Mouse (Mus musculus) embryonic facial prominence, embryonic 14.5 days (tissue): ENCODE data around the gene Atf3. TPM values are rescaled to one million over a fixed set of nuclear protein-coding genes. Genes with fewer than 3 reads are reported as not detected.

Experiments
- ATAC-seq: fragments of 200-750 bp; cut with Nextera tagmentation; 2 replicates; pipeline ENCODE4 v1.8.0; 2017; ENCODE audit warnings: low read depth, moderate number of reproducible peaks, moderate TSS enrichment
- DNase-seq: peaks from one replicate; pipeline ENCODE4 v3.0.0-alpha.2; 2015; ENCODE audit warnings: low spot score
- H3K27ac ChIP-seq: fragments of 300-500 bp; sonication (generic); replicated peaks from 2 replicates; pipeline ENCODE4 v1.5.1; 2014; ENCODE audit warnings: low read depth, mild to moderate bottlenecking, low read length, moderate library complexity
- H3K27me3 ChIP-seq: fragments of 300-500 bp; sonication (generic); replicated peaks from 2 replicates; pipeline ENCODE4 v1.6.1; 2014; ENCODE audit warnings: low read length; ENCODE audit not compliant: control insufficient read depth, insufficient read depth
- H3K36me3 ChIP-seq: fragments of 300-500 bp; sonication (generic); 2 replicates; pipeline ENCODE4 v1.6.1; 2014; ENCODE audit warnings: low read length, mixed read lengths; ENCODE audit not compliant: control insufficient read depth, insufficient read depth
- H3K4me1 ChIP-seq: fragments of 300-500 bp; sonication (generic); 2 replicates; pipeline ENCODE4 v1.6.1; 2014; ENCODE audit warnings: antibody characterized with exemption, low read length; ENCODE audit not compliant: control insufficient read depth, insufficient read depth
- H3K4me2 ChIP-seq: fragments of 300-500 bp; sonication (generic); 2 replicates; pipeline ENCODE4 v1.6.1; 2014; ENCODE audit warnings: low read depth, mild to moderate bottlenecking, low read length, moderate library complexity, mixed read lengths
- H3K4me3 ChIP-seq: fragments of 300-500 bp; sonication (generic); 2 replicates; pipeline ENCODE4 v1.5.1; 2014; ENCODE audit warnings: low read depth, mild to moderate bottlenecking, low read length
- H3K9ac ChIP-seq: fragments of 300-500 bp; sonication (generic); 2 replicates; pipeline ENCODE4 v1.6.1; 2014; ENCODE audit warnings: low read depth, mild to moderate bottlenecking, low read length, moderate library complexity, mixed read lengths
- H3K9me3 ChIP-seq: fragments of 300-500 bp; sonication (generic); 2 replicates; pipeline ENCODE4 v1.6.1; 2016; ENCODE audit warnings: low read length; ENCODE audit not compliant: control insufficient read depth
- WGBS: fragments of 180-500 bp; shearing (Covaris S2); extraction: QIAGEN DNeasy Blood & Tissue Kit; methylation state at CpG from one replicate; pipeline ENCODE4 v1.1.7; 2014; 5-methylcytosine and 5-hydroxymethylcytosine counted together
- polyA plus RNA-seq: library from polyadenylated mRNA; unstranded; fragments of >200 nt; fragmentation: Nextera tagmentation; extraction: Ambion mirVana; gene quantifications from 2 replicates; pipeline ENCODE4 v1.2.1, GENCODE M21; 2014

Gene Atf3
- polyA plus RNA-seq, 1 experiment from 2014 or later = 4.3 TPM

DNA sequence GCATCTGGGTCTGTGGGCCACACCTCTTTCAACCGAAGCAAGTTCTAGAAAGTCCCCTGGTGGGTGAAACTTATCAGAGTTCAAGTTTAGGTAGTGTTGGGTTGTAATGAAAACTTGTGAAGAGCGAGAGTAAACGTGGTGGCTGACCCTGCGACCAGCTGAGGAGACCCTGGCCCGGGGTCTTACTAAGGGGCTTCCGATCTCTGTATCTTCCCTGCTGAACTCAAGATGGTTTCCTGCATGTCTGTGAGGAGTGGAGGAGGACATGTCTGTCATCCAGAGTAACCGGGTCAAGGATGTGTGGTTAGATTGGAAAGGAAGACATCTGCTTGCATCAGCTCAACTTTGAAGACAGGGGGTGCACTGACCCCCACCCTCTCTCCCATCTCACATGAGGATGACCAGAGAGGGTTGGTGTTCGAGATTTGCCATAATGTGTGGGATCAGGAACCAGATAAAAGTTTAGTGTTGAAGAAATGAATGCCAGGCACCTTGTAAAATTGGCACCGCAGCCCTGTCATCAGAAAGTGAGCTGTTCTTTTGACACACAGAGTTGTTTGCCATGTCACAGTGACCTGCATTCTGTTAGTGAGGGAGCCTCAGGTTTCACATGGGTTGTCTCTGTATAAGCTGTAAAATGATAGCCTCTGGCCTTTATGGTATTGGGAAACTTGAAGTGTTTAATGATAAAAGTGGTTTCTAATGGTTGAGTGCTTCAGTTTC lies 7.3 kb upstream of the Atf3 start:
- ATAC-seq (peak; percentile 17; the same call in 1 of the 2 replicates), DNase-seq (no peak)
- 45% methylated on average over 9 of the region's 9 CpGs for WGBS
- no peaks in the 10 kb centered on the region for H3K36me3 ChIP-seq
- H3K27me3 ChIP-seq = no peaks in the 10 kb centered on the region
- H3K9ac ChIP-seq = peak overlapping the region; percentile 93
- H3K4me1 ChIP-seq = peaks cover 4% of the 10 kb centered on the region; the same call in 1 of the 2 replicates
- H3K27ac ChIP-seq = peak overlapping the region; percentile 80; the same call in 1 of the 2 replicates
- H3K4me2 ChIP-seq = peak overlapping the region; percentile 92
- H3K9me3 ChIP-seq = no peaks in the 10 kb centered on the region
- peak overlapping the region; percentile 74 for H3K4me3 ChIP-seq

DNA sequence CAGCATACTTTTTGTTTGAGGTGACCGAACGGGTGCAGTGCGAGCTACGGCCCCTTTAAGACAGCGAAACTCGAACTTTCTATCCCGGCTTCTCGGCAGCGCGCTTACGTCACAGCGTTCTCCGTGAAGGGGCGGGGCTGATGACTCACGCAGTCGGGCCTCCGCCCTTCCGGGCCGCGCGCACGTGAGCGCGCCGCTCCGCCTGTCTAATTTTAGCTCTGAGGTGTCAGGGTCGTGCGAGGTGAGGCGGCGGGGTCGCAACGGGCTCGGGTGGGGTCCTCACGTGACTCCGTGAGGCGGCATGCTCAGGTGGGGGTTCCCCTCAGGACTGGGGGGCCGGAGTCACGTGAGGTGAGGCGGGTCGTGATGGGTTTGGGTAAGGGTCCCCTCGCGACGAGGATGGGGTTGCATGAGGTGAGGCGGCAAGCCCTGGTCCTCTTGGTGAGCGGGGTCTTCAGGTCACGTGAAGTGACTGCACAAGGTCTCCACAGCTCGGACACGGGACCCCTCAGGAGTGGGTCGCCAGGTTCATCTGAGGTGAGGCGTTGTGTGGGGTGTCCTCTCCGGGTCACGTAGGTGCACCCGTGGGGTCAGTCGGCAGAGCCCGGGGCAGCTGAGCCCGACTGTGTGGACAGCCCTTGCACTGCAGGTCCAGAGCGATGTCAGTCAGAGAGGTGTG lies 6.6 kb upstream of the Atf3 start:
- under 1% methylated on average over 56 of the region's 57 CpGs for WGBS
- peak overlapping the region; percentile 93 for H3K9ac ChIP-seq
- peak overlapping the region; percentile 74 for H3K4me3 ChIP-seq
- DNase-seq (peak; percentile 96), ATAC-seq (peak; percentile 88)
- H3K4me1 ChIP-seq = peaks cover 4% of the 10 kb centered on the region; the same call in 1 of the 2 replicates
- no peaks in the 10 kb centered on the region for H3K9me3 ChIP-seq
- peak overlapping the region; percentile 80 for H3K27ac ChIP-seq
- no peaks in the 10 kb centered on the region for H3K36me3 ChIP-seq
- peak overlapping the region; percentile 92 for H3K4me2 ChIP-seq
- no peaks in the 10 kb centered on the region for H3K27me3 ChIP-seq

DNA sequence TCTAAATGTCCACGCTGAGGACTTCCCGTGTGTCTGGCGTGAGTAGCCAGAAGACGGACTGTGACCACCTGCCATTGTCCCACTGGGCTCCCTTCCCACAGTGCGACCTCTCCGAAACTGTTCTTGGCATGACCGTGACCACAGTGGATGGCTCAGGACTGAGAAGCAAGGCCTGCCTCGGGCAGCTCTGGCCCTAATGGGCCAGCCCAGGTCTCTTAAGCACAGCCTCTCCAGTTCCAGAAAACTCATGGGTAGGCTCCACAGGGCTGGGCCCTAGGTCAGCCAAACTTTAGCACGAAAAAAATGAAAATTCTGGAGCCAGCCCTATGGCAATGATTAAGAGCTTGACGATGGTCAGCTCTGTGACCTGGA lies 6.1 kb upstream of the Atf3 start:
- H3K27me3 ChIP-seq = no peaks in the 10 kb centered on the region

DNA sequence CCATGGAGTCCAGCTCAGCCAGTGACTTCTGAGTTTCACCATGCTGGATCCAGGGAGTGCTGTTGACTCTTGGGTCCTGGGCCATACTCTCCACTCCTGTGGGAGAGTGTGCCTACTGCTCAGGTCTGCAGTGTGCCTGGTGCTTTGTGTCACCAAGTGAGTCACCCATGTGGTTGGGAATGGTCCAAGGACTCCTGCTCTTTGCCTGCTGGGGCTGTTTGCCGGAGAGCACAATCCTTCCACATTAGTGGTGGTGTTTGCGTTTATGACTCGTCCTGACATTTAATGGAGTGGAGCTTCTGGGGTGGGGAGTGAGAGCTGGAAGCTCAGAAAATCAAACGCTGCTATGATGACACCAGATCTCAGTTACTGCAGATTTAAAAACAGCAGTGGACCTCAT lies 4.2 kb upstream of the Atf3 start:
- Histone ChIP-seq H3K4me1 (peaks cover 4% of the 10 kb centered on the region; the same call in 1 of the 2 replicates), H3K9me3 (no peaks in the 10 kb centered on the region), H3K4me3 (no peak overlapping the region), H3K27ac (no peak overlapping the region), H3K4me2 (no peak overlapping the region), H3K9ac (no peak overlapping the region), H3K27me3 (no peaks in the 10 kb centered on the region), H3K36me3 (no peaks in the 10 kb centered on the region)
- WGBS = 76% methylated on average over 4 of the region's 4 CpGs
- DNase-seq (no peak), ATAC-seq (no peak)

More for the DNA sequence above, 6.1 kb upstream of the Atf3 start:
- H3K36me3 ChIP-seq = no peaks in the 10 kb centered on the region
- H3K4me2 ChIP-seq = peak overlapping the region; percentile 92
- H3K4me3 ChIP-seq = peak overlapping the region; percentile 74
- peaks cover 4% of the 10 kb centered on the region; the same call in 1 of the 2 replicates for H3K4me1 ChIP-seq
- ATAC-seq (peak; percentile 80), DNase-seq (no peak)
- 45% methylated on average over 10 of the region's 10 CpGs for WGBS
- no peaks in the 10 kb centered on the region for H3K9me3 ChIP-seq
- peak overlapping the region; percentile 93 for H3K9ac ChIP-seq
- peak overlapping the region; percentile 80; the same call in 1 of the 2 replicates for H3K27ac ChIP-seq

DNA sequence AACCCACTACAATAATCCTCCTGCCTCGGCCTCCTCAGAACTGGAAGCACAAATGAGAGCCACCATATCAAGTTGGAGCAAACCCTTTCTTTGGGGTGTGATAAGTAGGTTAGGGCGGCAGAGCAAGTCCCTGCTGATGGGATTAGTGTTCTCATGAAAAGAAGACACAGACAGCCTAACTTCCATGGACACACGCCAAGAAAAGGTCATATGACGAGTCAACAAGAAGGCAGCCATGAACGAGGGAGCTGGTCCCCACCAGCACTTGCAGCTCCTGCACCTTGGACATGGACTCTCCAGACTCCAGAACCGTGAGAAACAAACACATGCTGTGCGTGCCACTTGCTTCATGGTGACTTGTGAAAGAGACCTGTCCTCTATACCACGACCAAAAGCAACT lies 2.7 kb upstream of the Atf3 start:
- 72% methylated on average over 8 of the region's 8 CpGs for WGBS
- no peaks in the 10 kb centered on the region for H3K27me3 ChIP-seq
- no peak for ATAC-seq

DNA sequence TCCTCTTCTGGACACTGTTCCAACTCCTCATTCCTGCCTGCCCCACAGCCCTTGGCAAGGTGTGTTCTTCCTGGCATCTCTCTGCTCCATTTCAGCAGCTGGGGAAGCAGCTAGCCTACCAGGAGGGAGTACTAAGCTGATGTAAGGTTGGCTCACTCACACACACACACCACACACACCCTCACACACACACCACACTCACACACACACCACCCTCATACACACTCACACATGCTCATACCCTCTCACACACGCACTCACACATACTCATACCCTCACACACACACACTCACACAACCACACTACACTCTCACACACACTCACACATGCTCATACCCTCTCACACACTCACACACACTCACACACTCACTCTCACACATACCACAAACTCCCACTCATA lies 1.9 kb upstream of the Atf3 start:
- H3K27ac ChIP-seq = no peak overlapping the region
- peaks cover 4% of the 10 kb centered on the region; the same call in 1 of the 2 replicates for H3K4me1 ChIP-seq
- H3K4me3 ChIP-seq = no peak overlapping the region
- H3K9ac ChIP-seq = no peak overlapping the region
- DNase-seq (no peak), ATAC-seq (no peak)
- WGBS = 100% methylated on average over 1 of the region's 1 CpGs
- no peaks in the 10 kb centered on the region for H3K27me3 ChIP-seq
- no peak overlapping the region for H3K4me2 ChIP-seq
- no peaks in the 10 kb centered on the region for H3K9me3 ChIP-seq
- no peaks in the 10 kb centered on the region for H3K36me3 ChIP-seq

More for the DNA sequence above, 2.7 kb upstream of the Atf3 start:
- Histone ChIP-seq H3K4me2 (no peak overlapping the region), H3K4me3 (no peak overlapping the region), H3K9ac (no peak overlapping the region), H3K4me1 (peaks cover 4% of the 10 kb centered on the region; the same call in 1 of the 2 replicates), H3K9me3 (no peaks in the 10 kb centered on the region), H3K36me3 (no peaks in the 10 kb centered on the region), H3K27ac (no peak overlapping the region)
- DNase-seq = no peak

DNA sequence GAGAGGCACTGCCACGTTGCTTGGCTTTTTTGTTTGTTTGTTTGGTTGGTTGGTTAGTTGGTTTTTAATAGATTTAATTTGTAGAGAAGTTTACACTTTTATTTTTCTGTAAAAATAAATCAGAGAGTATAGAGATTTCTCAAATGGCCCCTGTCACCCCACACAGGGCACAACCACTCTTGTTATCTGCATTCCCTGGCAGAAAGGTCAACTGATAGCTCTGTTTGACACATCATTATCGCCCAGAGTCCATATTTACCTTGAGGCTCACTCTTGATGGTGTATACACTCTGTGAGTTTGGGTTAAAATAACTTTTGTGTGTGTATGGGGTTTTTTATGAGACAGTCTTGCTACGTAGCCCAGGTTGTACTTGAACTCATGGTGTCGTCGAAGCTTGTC lies 744 bp upstream of the Atf3 start:
- no peaks in the 10 kb centered on the region for H3K9me3 ChIP-seq
- no peak overlapping the region for H3K4me3 ChIP-seq
- H3K9ac ChIP-seq = no peak overlapping the region
- no peak for ATAC-seq
- H3K27ac ChIP-seq = no peak overlapping the region
- H3K27me3 ChIP-seq = no peaks in the 10 kb centered on the region
- 0 out of 2 replicates have a peak, but pooled peaks cover under 1% of the 10 kb centered on the region for H3K4me1 ChIP-seq
- H3K36me3 ChIP-seq = no peaks in the 10 kb centered on the region
- H3K4me2 ChIP-seq = no peak overlapping the region
- no peak for DNase-seq
- WGBS = 85% methylated on average over 5 of the region's 5 CpGs

DNA sequence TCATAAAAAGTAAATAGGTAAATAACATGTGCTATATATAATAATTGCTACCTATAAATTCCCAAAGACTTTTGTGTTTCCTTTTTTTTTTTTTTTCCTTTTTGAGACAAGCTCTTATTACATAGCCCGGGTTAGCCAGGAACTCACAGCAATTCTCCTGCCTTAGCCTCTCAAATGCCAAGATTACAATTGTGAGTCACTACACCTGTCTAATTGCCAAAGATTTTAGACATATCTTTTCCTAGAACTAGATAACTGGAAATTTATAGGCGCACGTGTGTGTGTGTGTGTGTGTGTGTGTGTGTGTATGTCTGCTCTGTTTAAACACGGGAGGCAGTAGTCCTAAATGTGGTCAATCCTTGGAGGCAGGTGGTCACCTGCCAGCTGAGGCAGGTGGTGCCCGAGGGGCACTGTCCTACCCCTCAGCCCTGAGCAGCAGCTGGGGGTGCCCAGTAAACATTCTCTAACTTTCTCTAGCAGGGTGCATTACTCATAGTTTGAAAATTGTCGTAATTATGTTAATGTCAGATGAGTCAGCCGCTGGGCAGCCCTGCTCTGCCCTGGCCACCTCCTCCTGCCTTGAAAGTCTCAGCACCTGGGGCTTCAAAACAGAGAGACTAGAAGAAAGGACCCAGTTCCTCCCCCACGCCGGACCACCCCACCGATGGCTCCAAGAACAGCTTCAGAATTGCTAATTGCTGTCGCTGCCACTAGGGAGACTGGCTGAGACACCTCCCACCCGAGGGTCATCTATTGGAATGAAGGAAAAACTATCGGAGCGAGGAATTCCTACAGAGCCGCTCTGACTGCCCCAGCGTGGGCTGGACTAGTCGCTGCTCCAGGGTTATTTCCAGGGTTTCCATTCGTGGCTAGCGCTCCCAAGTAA lies 1.8 kb downstream of the Atf3 start:
- 0 out of 2 replicates have a peak overlapping the region, but pooled peaks have one; percentile 5 for H3K9ac ChIP-seq
- no peak overlapping the region for H3K27ac ChIP-seq
- DNase-seq (no peak), ATAC-seq (no peak)
- H3K4me3 ChIP-seq = no peak overlapping the region
- no peaks in the 10 kb centered on the region for H3K9me3 ChIP-seq
- no peaks in the 10 kb centered on the region for H3K27me3 ChIP-seq
- H3K36me3 ChIP-seq = no peaks in the 10 kb centered on the region
- no peaks in the 10 kb centered on the region for H3K4me1 ChIP-seq
- H3K4me2 ChIP-seq = peak overlapping the region; percentile 28
- 21% methylated on average over 19 of the region's 19 CpGs for WGBS
